Comparison of ENCODE assay signal across 13 mouse cellular contexts in genomic region chr9:43225481-43225880, GRCm38 (mm10). TPM values are rescaled to one million over a fixed set of nuclear protein-coding genes. Genes with fewer than 3 reads are reported as not detected.
DNase-seq lines count a peak whose midpoint lies in the region; ATAC-seq and TF ChIP-seq lines count a peak whose summit lies in the region.
"Had no signal": no experiment of that assay in that cellular context is flagged by ENCODE, and none has a peak within 500 bp of the region (broad histone marks: within the 10 kb centered on the region; RNA-seq: fewer than 3 reads in every experiment).

No protein-coding gene starts in this region.

- no peak for TF ChIP-seq EP300 in liver, postnatal 0 days (IDR thresholded peaks at IDR 0.05; ENCODE audit: low read depth)

- H3K9ac ChIP-seq in kidney, embryonic 16.5 days (replicated peaks; ENCODE audit: low read length), result peak overlapping the region; percentile 33
- H3K9ac ChIP-seq in intestine, embryonic 16.5 days (ENCODE audit: low read depth, low read length), result peak overlapping the region; percentile 59
- H3K9ac ChIP-seq in liver, postnatal 0 days (replicated peaks), result peak overlapping the region; percentile 21

- no peak for DNase-seq in gastrocnemius, adult 2 months
- DNase-seq in gastrocnemius, postnatal 14 days, result no peak
- no peak for DNase-seq in kidney, postnatal 14 days
- no peak for DNase-seq in liver, postnatal 0 days
- DNase-seq in adrenal gland, postnatal 4 days (ENCODE audit: low spot score in 2 of 2), result no peak
- DNase-seq: adrenal gland, postnatal 14 days; cerebellum, postnatal 14 days; lung, postnatal 4 days; retina, postnatal 1 day had no signal

- intact Hi-C loops in gastrocnemius, adult 2 months (cut with DNase I), result no loop called here
- intact Hi-C loops in gastrocnemius, postnatal 14 days (cut with DNase I; ENCODE audit: low total_unique reads), result no loop called here

- H3K4me1 ChIP-seq in kidney, embryonic 16.5 days (ENCODE audit: insufficient read depth, low read length), result peaks cover 41% of the 10 kb centered on the region
- H3K4me1 ChIP-seq in intestine, embryonic 16.5 days (ENCODE audit: control insufficient read depth, insufficient read depth, low read length), result peaks cover 58% of the 10 kb centered on the region
- H3K4me1 ChIP-seq in liver, postnatal 0 days (ENCODE audit: insufficient read depth), result peaks cover 43% of the 10 kb centered on the region

- no peak for TF ChIP-seq CTCF in gastrocnemius, adult 2 months (IDR thresholded peaks at IDR 0.05)
- no peak for TF ChIP-seq CTCF in liver, postnatal 0 days (IDR thresholded peaks at IDR 0.05; ENCODE audit: low read depth)

- H3K27me3 ChIP-seq in kidney, embryonic 16.5 days (ENCODE audit: insufficient read depth, low read length), result no peaks in the 10 kb centered on the region
- no peaks in the 10 kb centered on the region for H3K27me3 ChIP-seq in intestine, embryonic 16.5 days (replicated peaks; ENCODE audit: control insufficient read depth, insufficient read depth, low read length)
- no peaks in the 10 kb centered on the region for H3K27me3 ChIP-seq in liver, postnatal 0 days (ENCODE audit: insufficient read depth, low read length)

- no peak overlapping the region for H3K4me2 ChIP-seq in kidney, embryonic 16.5 days (replicated peaks; ENCODE audit: low read depth, low read length)
- 0 out of 2 replicates have a peak overlapping the region, but pooled peaks have one; percentile 5 for H3K4me2 ChIP-seq in intestine, embryonic 16.5 days (ENCODE audit: low read depth, low read length)
- peak overlapping the region; percentile 61 for H3K4me2 ChIP-seq in liver, postnatal 0 days (ENCODE audit: low read depth, low read length)

- ATAC-seq in kidney, embryonic 16.5 days (ENCODE audit: low FRiP score, low TSS enrichment), result no peak
- ATAC-seq in intestine, embryonic 16.5 days, result no peak
- no peak for ATAC-seq in liver, postnatal 0 days
- ATAC-seq in megakaryocyte, adult 5-6 weeks (ENCODE audit: poor library complexity, severe bottlenecking), result no peak

- 37% methylated on average over 2 of the region's 2 CpGs for WGBS in kidney, embryonic 16.5 days
- 28% methylated on average over 2 of the region's 2 CpGs for WGBS in intestine, embryonic 16.5 days
- WGBS in liver, postnatal 0 days (ENCODE audit: insufficient replicate concordance), result 82% methylated on average over 2 of the region's 2 CpGs

- H3K27ac ChIP-seq in gastrocnemius, adult 2 months, result peak overlapping the region; percentile 56
- H3K27ac ChIP-seq in kidney, embryonic 16.5 days (ENCODE audit: low read length), result peak overlapping the region; percentile 70
- H3K27ac ChIP-seq in intestine, embryonic 16.5 days (ENCODE audit: low read length), result peak overlapping the region; percentile 96
- H3K27ac ChIP-seq in liver, postnatal 0 days (ENCODE audit: low read depth), result peak overlapping the region; percentile 13

- H3K9me3 ChIP-seq in kidney, embryonic 16.5 days (ENCODE audit: low read length), result no peaks in the 10 kb centered on the region
- no peaks in the 10 kb centered on the region for H3K9me3 ChIP-seq in intestine, embryonic 16.5 days (ENCODE audit: control insufficient read depth, low read length)
- no peaks in the 10 kb centered on the region for H3K9me3 ChIP-seq in liver, postnatal 0 days (ENCODE audit: low read length)

- no peak overlapping the region for H3K4me3 ChIP-seq in gastrocnemius, adult 2 months
- H3K4me3 ChIP-seq in kidney, embryonic 16.5 days (ENCODE audit: low read length), result no peak overlapping the region
- no peak overlapping the region for H3K4me3 ChIP-seq in intestine, embryonic 16.5 days (ENCODE audit: low read length)
- H3K4me3 ChIP-seq in liver, postnatal 0 days (ENCODE audit: low read depth, low read length), result no peak overlapping the region

- H3K36me3 ChIP-seq in kidney, embryonic 16.5 days (ENCODE audit: insufficient read depth, low read length), result peaks cover 24% of the 10 kb centered on the region; the same call in 1 of the 2 replicates
- no peaks in the 10 kb centered on the region for H3K36me3 ChIP-seq in intestine, embryonic 16.5 days (ENCODE audit: control insufficient read depth, insufficient read depth, low read length)
- H3K36me3 ChIP-seq in liver, postnatal 0 days (replicated peaks; ENCODE audit: insufficient read depth, low read length), result peaks cover 39% of the 10 kb centered on the region

RNA-seq across cellular contexts. Expression of gene Oaf, which starts 14.2 kb away (rescaled TPM):
- total RNA-seq in gastrocnemius, adult 2 months (2021), result 1 to 10 TPM; 2.9 to 8.9 TPM
- 10 to 100 TPM; 12.0 to 24.9 TPM for total RNA-seq in gastrocnemius, postnatal 14 days (2021)
- polyA plus RNA-seq in kidney, embryonic 16.5 days (2015; fragmentation: Nextera tagmentation; extraction: Ambion mirVana), result 46.6 and 63.8 TPM in 2 replicates
- polyA plus RNA-seq in intestine, embryonic 16.5 days (2015; fragmentation: Nextera tagmentation; extraction: Ambion mirVana), result 11.8 and 44.1 TPM in 2 replicates
- 59.3 and 70.0 TPM in 2 replicates for polyA plus RNA-seq in liver, postnatal 0 days (2015; fragmentation: Nextera tagmentation; extraction: Ambion mirVana)
- 7.0 and 7.2 TPM in 2 replicates for total RNA-seq in megakaryocyte, adult 5-6 weeks (2015)
- 3.2 and 3.7 TPM in 2 replicates for total RNA-seq in megakaryocyte, adult 5-6 weeks (2017)
- total RNA-seq in adrenal gland, postnatal 4 days (2021), result 10 to 100 TPM; 31.6 to 32.2 TPM

RNA-seq across cellular contexts. Expression of gene Pou2f3, which starts 15.3 kb away (rescaled TPM):
- under 1 TPM; 0.11 to 0.15 TPM for total RNA-seq in gastrocnemius, adult 2 months (2021)
- total RNA-seq in gastrocnemius, postnatal 14 days (2021), result under 1 TPM in 1 of 2 experiments, not detected in 1; 0.11 TPM
- 0.15 and 0.18 TPM in 2 replicates for polyA plus RNA-seq in kidney, embryonic 16.5 days (2015; fragmentation: Nextera tagmentation; extraction: Ambion mirVana)
- 0.24 and 0.34 TPM in 2 replicates for polyA plus RNA-seq in intestine, embryonic 16.5 days (2015; fragmentation: Nextera tagmentation; extraction: Ambion mirVana)
- 0.05 TPM in 1 of 2 replicates, not detected in the other for polyA plus RNA-seq in liver, postnatal 0 days (2015; fragmentation: Nextera tagmentation; extraction: Ambion mirVana)
- total RNA-seq in megakaryocyte, adult 5-6 weeks (2015), result not detected in 2 replicates
- not detected in 2 replicates for total RNA-seq in megakaryocyte, adult 5-6 weeks (2017)
- under 1 TPM in 1 of 2 experiments, not detected in 1; 0.14 TPM for total RNA-seq in adrenal gland, postnatal 4 days (2021)
- total RNA-seq: adrenal gland, postnatal 14 days; layer of hippocampus, postnatal 14 days had no signal

Comparison
In these comparisons a context has a peak if more than half of its experiments do, and no peak if none do; other contexts are left out.
1. H3K27ac ChIP-seq: peak in every context shown above with its lines; median percentile 96 in intestine, embryonic 16.5 days; 70 in kidney, embryonic 16.5 days; 56 in gastrocnemius, adult 2 months; 13 in liver, postnatal 0 days.